Mouse (Mus musculus): ENCODE data around the gene Irf2bpl. TPM values are rescaled to one million over a fixed set of nuclear protein-coding genes. Genes with fewer than 3 reads are reported as not detected.

Irf2bpl gene
- polyA plus RNA-seq, 1 experiment from 2014 or later: 49.7 TPM

DNA sequence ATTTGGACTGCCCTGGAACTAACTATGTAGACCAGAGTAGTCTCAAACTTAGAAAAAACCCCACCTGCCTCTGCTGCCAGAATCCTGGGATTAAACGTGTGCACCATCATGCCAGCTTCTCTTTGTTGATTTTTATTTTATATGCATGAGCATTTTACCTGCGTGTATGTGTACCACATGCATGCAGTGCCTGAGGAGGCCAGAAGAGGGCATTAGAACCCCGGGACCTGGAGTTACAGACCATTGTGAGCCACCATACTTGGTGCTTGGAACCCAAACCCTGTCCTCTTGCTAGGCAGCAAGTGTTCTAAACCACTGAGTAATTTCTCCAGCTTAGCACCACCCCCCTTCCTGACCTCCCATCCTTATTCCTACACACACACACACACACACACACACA, 13.6 kb downstream of the Irf2bpl start:
- Histone ChIP-seq H3K36me3 (ENCODE audit: control insufficient read depth, insufficient read depth, low read length) (no peaks in the 10 kb centered on the region), H3K9ac (ENCODE audit: low read depth, low read length) (no peak overlapping the region), H3K4me3 (ENCODE audit: low read length) (no peak overlapping the region), H3K4me1 (ENCODE audit: control insufficient read depth, insufficient read depth, low read depth, low read length) (peaks cover 2% of the 10 kb centered on the region; the same call in 1 of the 2 replicates), H3K9me3 (ENCODE audit: control insufficient read depth, low read length) (no peaks in the 10 kb centered on the region), H3K27me3 (replicated peaks; ENCODE audit: control insufficient read depth, insufficient read depth, low read length) (no peaks in the 10 kb centered on the region), H3K4me2 (ENCODE audit: low read length) (no peak overlapping the region), H3K27ac (ENCODE audit: low read depth, low read length) (no peak overlapping the region)
- 97% methylated on average over 3 of the region's 3 CpGs for WGBS
- ATAC-seq: no peak

DNA sequence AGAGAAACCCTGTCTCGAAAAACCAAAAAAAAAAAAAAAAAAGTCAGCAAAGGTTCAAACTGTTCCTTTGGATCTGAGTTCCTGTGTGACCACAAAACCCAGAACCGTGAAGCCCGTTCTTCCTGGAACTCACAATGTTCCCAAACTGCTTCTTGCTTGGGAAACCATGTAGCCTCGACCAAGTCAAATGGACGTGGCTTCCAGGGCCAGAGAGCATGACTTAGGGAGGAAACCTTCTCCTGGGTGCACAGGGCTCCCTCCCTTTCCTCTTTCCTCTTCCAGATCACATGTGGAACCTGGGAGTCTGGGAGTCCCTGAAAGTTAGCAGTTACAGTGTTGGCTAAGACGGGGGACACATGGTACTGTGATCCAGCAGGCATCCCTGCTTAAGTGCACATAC, 14.8 kb downstream of the Irf2bpl start:
- Histone ChIP-seq H3K27me3 (replicated peaks; ENCODE audit: control insufficient read depth, insufficient read depth, low read length) (no peaks in the 10 kb centered on the region), H3K4me1 (ENCODE audit: control insufficient read depth, insufficient read depth, low read depth, low read length) (peaks cover 2% of the 10 kb centered on the region; the same call in 1 of the 2 replicates), H3K36me3 (ENCODE audit: control insufficient read depth, insufficient read depth, low read length) (no peaks in the 10 kb centered on the region), H3K9ac (ENCODE audit: low read depth, low read length) (no peak overlapping the region), H3K27ac (ENCODE audit: low read depth, low read length) (no peak overlapping the region), H3K9me3 (ENCODE audit: control insufficient read depth, low read length) (no peaks in the 10 kb centered on the region), H3K4me2 (ENCODE audit: low read length) (no peak overlapping the region), H3K4me3 (ENCODE audit: low read length) (no peak overlapping the region)
- WGBS: 93% methylated on average over 6 of the region's 6 CpGs
- ATAC-seq: no peak

DNA sequence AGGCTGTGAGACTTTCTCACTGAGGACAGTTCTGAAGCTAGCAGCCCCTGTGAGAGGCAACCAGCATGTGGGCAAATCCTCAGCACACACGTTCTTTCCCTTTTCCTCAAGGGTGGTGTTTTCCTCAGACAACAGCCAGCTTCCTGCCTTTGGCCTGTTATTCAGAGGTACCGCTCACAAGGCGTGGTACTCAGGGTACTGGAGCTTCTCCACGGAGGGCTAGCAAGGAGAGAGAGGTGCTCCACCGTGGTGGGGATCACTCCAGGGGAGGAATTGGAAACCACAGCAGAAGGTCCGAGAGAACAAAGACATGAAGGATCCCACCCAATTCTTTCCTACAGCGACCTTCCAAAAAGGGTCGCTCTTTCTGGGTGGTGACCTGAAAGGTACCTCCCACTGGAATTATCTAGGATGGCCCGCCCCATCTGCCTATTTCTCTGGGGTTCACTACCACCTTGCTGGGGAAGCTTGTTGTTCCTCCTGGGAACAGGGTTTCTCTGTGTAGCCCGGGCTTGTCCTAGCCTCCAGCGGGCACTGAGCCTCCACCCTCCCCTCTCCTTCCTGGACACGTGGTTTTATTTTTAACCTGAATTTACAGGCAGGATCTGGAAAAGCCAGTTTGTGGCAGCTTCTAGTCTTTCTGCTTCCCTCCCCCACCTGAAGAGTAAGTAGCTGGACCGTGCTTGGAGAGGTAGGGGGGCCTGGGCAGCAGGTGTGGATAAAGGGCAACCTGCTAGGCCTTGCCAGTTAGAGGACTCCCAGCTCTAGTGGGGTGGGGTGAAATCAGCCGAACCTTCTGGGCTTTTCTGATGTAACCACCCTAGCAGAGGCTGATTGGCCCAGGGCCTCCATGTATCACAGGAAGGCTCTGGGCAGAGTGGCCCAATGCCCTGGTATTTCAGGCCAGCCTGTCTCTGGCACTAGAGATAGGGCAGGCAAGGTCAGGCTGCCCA, 17.1 kb downstream of the Irf2bpl start:
- H3K4me1 ChIP-seq (ENCODE audit: control insufficient read depth, insufficient read depth, low read depth, low read length): peaks cover 2% of the 10 kb centered on the region; the same call in 1 of the 2 replicates
- H3K9ac ChIP-seq (ENCODE audit: low read depth, low read length): no peak overlapping the region
- ATAC-seq: no peak
- H3K36me3 ChIP-seq (ENCODE audit: control insufficient read depth, insufficient read depth, low read length): no peaks in the 10 kb centered on the region
- 47% methylated on average over 14 of the region's 14 CpGs for WGBS
- no peak overlapping the region for H3K4me2 ChIP-seq (ENCODE audit: low read length)
- H3K27me3 ChIP-seq (replicated peaks; ENCODE audit: control insufficient read depth, insufficient read depth, low read length): no peaks in the 10 kb centered on the region
- H3K27ac ChIP-seq (ENCODE audit: low read depth, low read length): no peak overlapping the region
- H3K9me3 ChIP-seq (ENCODE audit: control insufficient read depth, low read length): no peaks in the 10 kb centered on the region
- no peak overlapping the region for H3K4me3 ChIP-seq (ENCODE audit: low read length)

DNA sequence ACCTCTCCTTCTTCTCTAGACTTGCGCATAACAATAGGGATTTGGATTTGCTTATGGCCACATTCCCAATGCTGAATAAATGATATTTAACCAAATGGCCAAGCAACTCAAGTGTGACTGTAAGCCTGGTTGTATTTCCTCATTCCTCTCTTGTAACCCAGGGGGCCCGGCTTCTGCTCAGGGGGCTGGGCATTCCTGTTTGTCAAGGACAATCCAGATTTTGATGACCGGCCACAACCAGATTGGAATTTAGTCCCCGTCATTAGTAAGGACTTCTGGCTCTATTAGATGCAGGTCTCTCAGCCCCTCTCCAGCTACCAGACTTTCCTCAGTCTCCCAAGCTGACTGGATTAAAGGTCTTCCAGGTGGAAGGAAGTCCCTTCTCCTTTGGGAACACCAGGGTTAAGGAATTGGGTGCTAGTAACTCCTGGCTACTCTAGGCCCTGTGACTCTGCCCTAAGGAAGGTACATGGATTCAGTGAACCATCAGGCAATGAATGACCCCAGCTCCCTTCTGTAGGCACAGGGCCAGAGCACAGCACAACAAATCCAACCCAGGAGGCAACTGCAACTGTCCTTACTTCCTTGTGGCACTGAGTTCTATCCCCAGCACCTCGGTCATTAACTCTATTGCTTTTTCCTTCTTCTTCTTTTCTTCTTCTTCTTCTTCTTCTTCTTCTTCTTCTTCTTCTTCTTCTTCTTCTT, 20.1 kb downstream of the Irf2bpl start:
- Histone ChIP-seq H3K36me3 (ENCODE audit: control insufficient read depth, insufficient read depth, low read length) (no peaks in the 10 kb centered on the region), H3K4me1 (ENCODE audit: control insufficient read depth, insufficient read depth, low read depth, low read length) (peaks cover 12% of the 10 kb centered on the region), H3K4me3 (ENCODE audit: low read length) (no peak overlapping the region), H3K27ac (ENCODE audit: low read depth, low read length) (no peak overlapping the region), H3K9me3 (ENCODE audit: control insufficient read depth, low read length) (no peaks in the 10 kb centered on the region), H3K4me2 (ENCODE audit: low read length) (no peak overlapping the region), H3K9ac (ENCODE audit: low read depth, low read length) (no peak overlapping the region), H3K27me3 (replicated peaks; ENCODE audit: control insufficient read depth, insufficient read depth, low read length) (no peaks in the 10 kb centered on the region)
- ATAC-seq: no peak
- 93% methylated on average over 5 of the region's 5 CpGs for WGBS

DNA sequence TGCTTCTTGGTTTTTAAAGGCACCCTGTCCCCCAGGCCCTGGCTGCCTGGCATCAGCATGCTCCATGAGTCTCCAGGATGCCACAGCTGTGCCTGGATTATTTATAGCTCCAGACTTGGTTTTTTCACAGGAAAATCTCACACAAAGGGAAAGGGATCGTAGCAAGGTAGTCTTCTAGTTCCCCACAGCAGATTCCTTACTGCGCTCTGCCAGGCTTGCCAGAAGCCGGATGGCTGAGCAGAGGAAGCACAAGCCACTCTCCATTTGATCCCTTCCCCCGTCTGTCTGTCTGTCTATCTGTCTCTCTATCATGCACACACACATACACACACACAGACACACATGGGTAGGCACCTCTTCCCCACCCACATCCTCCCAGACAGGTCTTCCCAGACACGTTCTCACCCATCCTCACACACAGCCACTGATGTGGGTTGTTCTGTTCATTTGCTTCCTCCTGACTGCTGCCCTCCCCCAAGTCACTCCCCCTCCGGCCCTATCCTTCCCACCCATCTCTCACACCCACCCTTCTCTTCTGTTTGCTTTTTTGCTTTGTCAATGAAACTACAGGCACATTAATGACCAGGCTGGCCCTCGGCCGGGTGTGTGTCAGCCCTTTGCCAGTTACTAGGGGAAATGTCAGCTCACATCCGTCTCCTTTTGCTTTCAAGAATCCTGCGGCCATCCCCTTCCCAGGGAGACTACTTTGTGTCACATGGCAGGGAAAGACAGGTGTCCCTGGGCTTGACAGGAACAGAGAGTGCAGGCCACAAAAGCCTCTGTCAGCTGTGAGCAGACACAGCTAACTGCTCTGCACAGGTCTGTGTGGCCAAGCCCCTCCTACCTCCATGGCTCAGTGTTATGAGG, 24.4 kb downstream of the Irf2bpl start:
- WGBS: 39% methylated on average over 10 of the region's 10 CpGs
- H3K27me3 ChIP-seq (replicated peaks; ENCODE audit: control insufficient read depth, insufficient read depth, low read length): no peaks in the 10 kb centered on the region
- H3K4me3 ChIP-seq (ENCODE audit: low read length): no peak overlapping the region
- ATAC-seq: peak; percentile 28; the same call in 1 of the 2 replicates
- peak overlapping the region; percentile 0; the same call in 1 of the 2 replicates for H3K9ac ChIP-seq (ENCODE audit: low read depth, low read length)
- peak overlapping the region; percentile 70 for H3K27ac ChIP-seq (ENCODE audit: low read depth, low read length)
- H3K4me2 ChIP-seq (ENCODE audit: low read length): no peak overlapping the region
- peaks cover 19% of the 10 kb centered on the region for H3K4me1 ChIP-seq (ENCODE audit: control insufficient read depth, insufficient read depth, low read depth, low read length)
- no peaks in the 10 kb centered on the region for H3K9me3 ChIP-seq (ENCODE audit: control insufficient read depth, low read length)
- H3K36me3 ChIP-seq (ENCODE audit: control insufficient read depth, insufficient read depth, low read length): no peaks in the 10 kb centered on the region

DNA sequence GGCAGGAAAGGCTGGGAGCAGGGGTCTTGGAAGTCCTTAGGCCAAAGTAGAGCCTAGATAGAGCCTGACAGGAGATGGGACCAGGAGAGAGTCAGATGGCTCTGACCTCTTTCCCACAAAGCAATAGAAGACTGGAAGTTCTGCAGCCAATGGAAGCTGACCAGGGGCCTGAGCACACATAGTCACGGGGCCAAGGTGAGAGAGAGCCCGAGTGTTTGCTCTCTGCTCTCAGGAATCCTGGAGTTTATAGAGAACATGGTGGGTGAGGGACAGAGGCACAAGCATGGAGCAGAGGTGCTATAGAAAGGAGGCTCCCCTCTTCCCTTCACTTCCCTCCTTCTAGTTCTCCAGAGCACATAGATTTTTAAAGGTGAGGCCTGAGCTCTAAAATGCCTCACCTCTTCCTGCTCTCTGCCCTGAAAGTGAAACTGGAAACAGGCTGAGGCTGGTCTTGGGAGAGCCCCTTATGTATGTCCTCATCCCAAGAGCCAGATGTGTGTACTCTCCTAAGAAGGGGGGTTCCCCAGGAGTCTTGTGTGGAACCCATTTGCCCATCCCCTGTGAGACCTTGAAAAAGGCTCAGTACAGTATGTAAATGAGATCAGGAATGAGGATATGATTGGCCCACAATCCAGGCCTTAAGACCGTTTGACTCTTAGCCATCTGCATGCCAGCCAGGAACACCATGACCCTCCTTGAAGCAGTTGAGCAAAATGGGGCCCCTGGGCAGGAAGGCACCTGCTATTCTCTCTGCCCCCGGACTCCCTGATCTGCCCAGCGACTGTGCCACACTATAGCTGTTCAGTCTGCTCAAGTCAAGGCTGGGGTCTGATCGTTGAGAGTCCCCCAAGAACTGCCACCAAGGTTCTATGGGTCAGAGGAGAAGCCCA, 25.4 kb downstream of the Irf2bpl start:
- H3K9ac ChIP-seq (ENCODE audit: low read depth, low read length): peak overlapping the region; percentile 0; the same call in 1 of the 2 replicates
- no peaks in the 10 kb centered on the region for H3K9me3 ChIP-seq (ENCODE audit: control insufficient read depth, low read length)
- no peaks in the 10 kb centered on the region for H3K36me3 ChIP-seq (ENCODE audit: control insufficient read depth, insufficient read depth, low read length)
- WGBS: 69% methylated on average over 6 of the region's 6 CpGs
- ATAC-seq: no peak
- peak overlapping the region; percentile 70 for H3K27ac ChIP-seq (ENCODE audit: low read depth, low read length)
- H3K4me1 ChIP-seq (ENCODE audit: control insufficient read depth, insufficient read depth, low read depth, low read length): peaks cover 19% of the 10 kb centered on the region
- no peak overlapping the region for H3K4me3 ChIP-seq (ENCODE audit: low read length)
- no peak overlapping the region for H3K4me2 ChIP-seq (ENCODE audit: low read length)
- H3K27me3 ChIP-seq (replicated peaks; ENCODE audit: control insufficient read depth, insufficient read depth, low read length): no peaks in the 10 kb centered on the region

DNA sequence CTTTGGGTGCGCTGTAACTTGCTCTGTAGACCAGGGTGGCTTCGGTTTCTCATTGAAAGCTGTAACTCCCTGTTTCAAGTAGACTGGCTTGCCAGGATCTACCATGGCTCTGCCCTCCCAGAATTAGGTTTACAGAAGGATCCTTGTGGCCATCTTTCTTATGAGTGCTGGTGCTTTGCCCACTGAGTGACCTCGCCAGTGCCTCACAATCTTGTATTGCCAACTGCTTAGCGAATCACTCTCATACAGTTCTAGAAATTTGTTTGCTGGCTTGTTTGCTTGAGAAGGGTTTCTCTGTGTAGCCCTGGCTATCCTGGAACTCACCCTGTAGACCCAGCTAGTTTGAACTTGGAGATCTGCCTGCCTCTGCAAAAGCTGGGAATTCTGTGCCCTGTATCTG, 26.1 kb downstream of the Irf2bpl start:
- no peak overlapping the region for H3K27ac ChIP-seq (ENCODE audit: low read depth, low read length)
- 96% methylated on average over 4 of the region's 4 CpGs for WGBS
- no peaks in the 10 kb centered on the region for H3K36me3 ChIP-seq (ENCODE audit: control insufficient read depth, insufficient read depth, low read length)
- peaks cover 19% of the 10 kb centered on the region for H3K4me1 ChIP-seq (ENCODE audit: control insufficient read depth, insufficient read depth, low read depth, low read length)
- H3K27me3 ChIP-seq (replicated peaks; ENCODE audit: control insufficient read depth, insufficient read depth, low read length): no peaks in the 10 kb centered on the region
- no peak for ATAC-seq
- H3K4me3 ChIP-seq (ENCODE audit: low read length): no peak overlapping the region
- H3K9me3 ChIP-seq (ENCODE audit: control insufficient read depth, low read length): no peaks in the 10 kb centered on the region
- H3K9ac ChIP-seq (ENCODE audit: low read depth, low read length): no peak overlapping the region
- H3K4me2 ChIP-seq (ENCODE audit: low read length): no peak overlapping the region

DNA sequence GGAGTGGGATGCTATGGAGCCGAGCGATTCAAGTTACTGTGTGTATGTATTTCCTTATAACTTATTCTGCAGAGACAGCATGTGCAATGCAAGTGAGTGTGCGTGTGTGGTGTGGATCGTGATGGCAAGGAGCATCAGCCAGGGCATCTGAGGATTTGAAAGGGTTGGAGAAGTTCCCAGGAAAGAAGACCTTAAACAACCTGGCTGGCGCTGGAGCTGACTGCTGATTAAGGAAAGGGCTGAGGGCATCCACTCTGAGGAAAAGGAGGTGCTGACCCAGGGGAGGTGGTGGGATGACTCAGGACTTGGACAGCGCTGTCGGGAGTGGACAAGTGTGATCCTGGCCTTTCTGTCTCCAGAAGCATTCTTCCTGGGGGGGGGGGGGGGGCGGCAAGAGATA, 27.3 kb downstream of the Irf2bpl start:
- Histone ChIP-seq H3K9ac (ENCODE audit: low read depth, low read length) (no peak overlapping the region), H3K27me3 (replicated peaks; ENCODE audit: control insufficient read depth, insufficient read depth, low read length) (no peaks in the 10 kb centered on the region), H3K4me2 (ENCODE audit: low read length) (no peak overlapping the region), H3K36me3 (ENCODE audit: control insufficient read depth, insufficient read depth, low read length) (no peaks in the 10 kb centered on the region), H3K4me1 (ENCODE audit: control insufficient read depth, insufficient read depth, low read depth, low read length) (peaks cover 19% of the 10 kb centered on the region), H3K4me3 (ENCODE audit: low read length) (no peak overlapping the region), H3K9me3 (ENCODE audit: control insufficient read depth, low read length) (no peaks in the 10 kb centered on the region), H3K27ac (ENCODE audit: low read depth, low read length) (no peak overlapping the region)
- no peak for ATAC-seq
- WGBS: 81% methylated on average over 8 of the region's 8 CpGs
